Mouse (Mus musculus): ENCODE data around the gene Jmy. TPM values are rescaled to one million over a fixed set of nuclear protein-coding genes. Genes with fewer than 3 reads are reported as not detected.

Jmy gene
- polyA plus RNA-seq, 1 experiment from 2014 or later, result 6.0 TPM

DNA sequence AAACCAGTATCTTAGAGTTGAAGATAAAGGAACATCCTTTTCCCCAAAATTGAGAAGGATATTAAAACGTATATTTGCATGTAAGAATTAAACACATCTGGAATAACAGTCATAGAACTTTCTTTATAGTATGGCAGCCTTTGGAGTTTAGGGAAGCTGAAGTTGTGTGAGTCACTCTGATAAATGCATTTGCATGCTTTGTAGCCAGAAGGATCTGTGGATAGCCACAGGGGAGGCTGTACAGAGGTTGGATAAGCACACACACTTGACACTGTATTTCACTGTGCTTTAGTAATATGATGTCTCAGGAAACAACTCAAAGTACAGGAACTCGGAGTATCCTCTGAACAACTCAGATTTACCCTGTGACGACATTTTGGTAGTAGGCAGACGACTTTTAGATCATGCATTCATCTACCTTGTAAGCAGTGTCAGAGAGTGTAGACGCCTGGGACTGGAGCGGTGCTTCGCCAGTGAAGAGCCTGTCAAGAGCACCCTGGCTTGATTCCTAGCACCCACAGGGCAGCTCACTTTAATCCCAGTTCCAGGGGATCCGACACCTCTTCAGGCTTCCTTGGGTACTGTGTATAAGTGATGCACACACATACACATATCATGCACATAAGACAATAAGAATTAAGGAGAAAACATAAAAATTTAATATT is 119.1 kb downstream of the Jmy start:
- DNase-seq (ENCODE audit: low spot score), result no peak

Other genes starting within 250 kb of the Jmy start
- gene Homer1, start 200.2 kb downstream of the Jmy start, polyA plus RNA-seq (2015; fragmentation: Nextera tagmentation; extraction: Ambion mirVana), result 1.8 and 2.0 TPM in 2 replicates
- 0.14 and 0.20 TPM in 2 replicates for gene Bhmt, start 138.2 kb upstream of the Jmy start, polyA plus RNA-seq (2015; fragmentation: Nextera tagmentation; extraction: Ambion mirVana)
- gene Bhmt2, start 174.5 kb upstream of the Jmy start, polyA plus RNA-seq (2015; fragmentation: Nextera tagmentation; extraction: Ambion mirVana), result not detected in 2 replicates
- gene Dmgdh, start 174.6 kb upstream of the Jmy start, polyA plus RNA-seq (2015; fragmentation: Nextera tagmentation; extraction: Ambion mirVana), result not detected in 2 replicates

Measured in thymus, postnatal 0 days (tissue).